Mouse (Mus musculus) adrenal gland (tissue): ENCODE measurements around the gene Tmem89.

Experiments
- intact Hi-C: fragments of 180-260 bp; cut with DNase I; formaldehyde crosslinking; loops from one replicate; pipeline ENCODE4 v1.15.1; 2025
- long read RNA-seq, 2 experiments: library from polyadenylated mRNA; unstranded; transcript quantifications; one replicate each; pipeline ENCODE4 v2.0.0; 2020; ENCODE audit warnings: borderline replicate concordance in 1 of 2; ENCODE audit not compliant: insufficient replicate concordance in 1 of 2

The Tmem89 gene
- long read RNA-seq, experiment 1 = 0 reads
- long read RNA-seq, experiment 2 = 0 reads

DNA sequence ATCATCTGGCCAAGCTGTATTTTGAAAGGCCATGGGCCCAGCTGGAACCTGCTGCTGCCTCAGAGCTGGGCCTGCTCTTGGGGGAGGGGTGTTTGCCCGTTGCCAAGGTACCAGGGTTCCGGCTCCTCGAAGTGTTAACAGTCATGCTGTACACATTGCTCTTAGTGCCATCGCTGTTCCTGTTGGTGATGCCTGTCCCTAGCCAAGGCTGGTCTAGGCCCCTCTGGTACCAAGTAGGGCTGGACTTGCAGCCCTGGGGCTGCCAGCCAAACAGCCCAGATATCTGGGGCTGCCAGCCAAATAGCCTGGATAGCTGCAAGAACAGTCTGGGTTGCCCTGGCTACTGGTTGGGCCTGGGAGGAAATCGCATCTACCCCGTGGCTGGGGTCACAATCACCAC is at the start of gene Tmem89:
Tmem89 (plus strand) TSS at position 129 of the 400 bp plus-strand sequence.
- intact Hi-C loops = no loop called here

- intact Hi-C loops = no loop called here
Measured at GRCm38 (mm10) chr9:108912308-108912707, 2.1 kb upstream of the Tmem89 start.

GRCm38 (mm10) chr9:108913161-108913560 is 1.3 kb upstream of the Tmem89 start:
- intact Hi-C loops = no loop called here

DNA sequence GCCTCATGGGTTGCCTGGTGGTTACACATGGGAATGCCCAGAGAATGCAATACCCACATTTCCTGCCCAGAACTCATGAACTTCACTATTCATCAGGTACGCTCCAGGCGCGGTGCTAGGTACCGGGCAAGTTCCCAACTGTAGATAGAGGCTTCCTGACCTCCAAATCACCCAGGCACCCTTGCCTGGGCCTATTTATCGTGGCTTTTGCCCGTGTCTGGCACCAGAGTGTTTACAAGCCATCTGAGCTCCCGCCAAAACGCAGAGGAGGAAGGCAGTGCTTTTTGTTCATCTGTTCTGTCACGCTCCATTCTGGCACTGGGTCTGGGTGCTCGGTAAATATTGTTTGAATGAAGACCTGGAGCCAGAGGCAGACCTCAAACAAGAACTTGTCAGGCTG is 798 bp upstream of the Tmem89 start:
- intact Hi-C loops = no loop called here

- intact Hi-C loops = no loop called here
Measured at GRCm38 (mm10) chr9:108925897-108926296, 11.5 kb downstream of the Tmem89 start.

DNA sequence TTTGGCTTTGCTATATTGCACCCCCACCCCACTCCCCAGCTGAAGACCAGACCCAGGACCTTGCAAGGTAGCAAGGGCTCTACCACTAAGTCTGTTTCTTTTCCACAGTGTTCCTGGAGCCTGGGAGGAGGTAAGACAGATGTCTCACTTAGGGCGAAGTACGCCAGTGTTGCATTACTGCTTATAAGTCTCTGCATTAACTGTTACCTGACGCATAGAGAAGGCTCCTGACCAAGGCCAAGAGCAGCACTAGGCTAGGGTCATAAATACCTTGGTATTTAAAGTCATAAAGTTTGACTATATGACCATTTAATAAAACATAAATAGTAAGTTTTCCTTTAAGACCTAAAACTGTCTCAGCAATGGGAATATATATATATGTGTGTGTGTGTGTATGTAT is 14.0 kb downstream of the Tmem89 start:
- intact Hi-C loops = no loop called here

GRCm38 (mm10) chr9:108935991-108936390 is 21.6 kb downstream of the Tmem89 start:
- intact Hi-C loops = loop anchor here (5.0 kb wide), 1 partner anchor 121 kb away; the partner anchor contains the start of gene Trex1

DNA sequence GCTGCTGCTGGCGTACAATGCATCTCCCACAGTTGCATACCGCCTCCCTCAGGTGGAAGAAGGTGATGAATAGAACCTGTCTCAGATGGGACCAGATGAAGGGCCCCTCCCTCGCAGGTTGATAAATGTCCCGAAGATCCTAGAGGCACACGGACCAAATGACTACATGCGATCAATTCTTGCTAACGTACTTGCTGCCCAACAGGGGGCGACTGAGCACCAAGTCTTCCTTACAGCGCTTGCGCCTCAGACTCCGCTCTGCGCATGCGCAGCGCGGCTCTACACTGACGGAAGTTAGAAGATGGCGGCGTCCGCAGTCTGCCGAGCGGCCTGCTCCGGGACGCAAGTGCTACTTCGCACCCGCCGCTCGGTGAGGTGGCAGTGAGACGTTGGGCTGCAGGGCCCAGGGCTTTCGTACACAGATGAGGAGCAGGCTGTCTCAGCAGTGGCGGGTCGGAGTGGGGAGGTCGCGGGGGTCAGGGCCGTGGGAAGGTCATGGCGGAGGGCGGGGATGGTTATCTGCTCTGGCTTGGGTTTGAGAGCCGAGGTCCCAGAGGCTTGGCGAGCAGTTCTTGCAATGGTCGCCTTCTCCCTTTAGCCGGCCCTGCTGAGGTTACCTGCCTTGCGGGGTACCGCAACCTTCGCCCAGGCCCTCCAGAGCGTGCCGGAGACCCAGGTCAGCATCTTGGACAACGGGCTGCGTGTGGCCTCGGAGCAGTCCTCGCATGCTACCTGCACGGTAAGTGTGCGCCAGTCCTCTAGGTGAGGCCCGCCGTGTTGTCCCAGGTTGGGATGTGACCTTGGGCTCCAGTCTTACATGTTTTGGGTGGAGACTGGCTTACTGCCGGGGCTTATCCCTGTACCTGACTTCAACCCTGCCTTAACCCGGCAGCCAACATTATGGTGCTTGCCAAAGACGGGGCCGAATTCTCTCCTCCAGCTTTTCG is 22.3 kb downstream of the Tmem89 start, which contains the start of gene Uqcrc1:
Uqcrc1 (plus strand) TSS at position 216 of the 947 bp plus-strand sequence.
- intact Hi-C loops = loop anchor here (5.0 kb wide), 1 partner anchor 121 kb away; the partner anchor contains the start of gene Trex1

- intact Hi-C loops = no loop called here
Measured at GRCm38 (mm10) chr9:108945111-108945510, 30.7 kb downstream of the Tmem89 start.

DNA sequence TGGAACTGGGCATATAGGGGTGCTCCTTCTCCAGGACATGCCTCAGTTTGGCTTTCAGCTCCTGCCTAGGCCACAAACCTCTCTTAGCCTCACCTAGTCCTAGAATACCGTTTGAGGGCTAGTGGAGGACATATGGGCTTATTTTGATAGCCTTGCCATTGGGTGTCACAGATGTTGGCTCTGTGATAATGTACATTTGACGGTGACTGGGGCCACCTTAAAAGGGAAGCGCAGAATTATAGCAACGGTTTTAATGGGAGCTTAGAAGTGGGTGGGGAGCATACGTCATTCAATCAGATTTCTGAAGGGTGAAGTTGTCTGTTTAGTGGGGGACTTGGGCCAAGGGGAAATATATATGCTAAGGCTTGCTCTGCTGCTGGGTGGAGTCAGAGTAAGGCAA is 31.2 kb downstream of the Tmem89 start:
- intact Hi-C loops = no loop called here

- intact Hi-C loops = no loop called here
Measured at GRCm38 (mm10) chr9:108949231-108949966, 35.0 kb downstream of the Tmem89 start.

DNA sequence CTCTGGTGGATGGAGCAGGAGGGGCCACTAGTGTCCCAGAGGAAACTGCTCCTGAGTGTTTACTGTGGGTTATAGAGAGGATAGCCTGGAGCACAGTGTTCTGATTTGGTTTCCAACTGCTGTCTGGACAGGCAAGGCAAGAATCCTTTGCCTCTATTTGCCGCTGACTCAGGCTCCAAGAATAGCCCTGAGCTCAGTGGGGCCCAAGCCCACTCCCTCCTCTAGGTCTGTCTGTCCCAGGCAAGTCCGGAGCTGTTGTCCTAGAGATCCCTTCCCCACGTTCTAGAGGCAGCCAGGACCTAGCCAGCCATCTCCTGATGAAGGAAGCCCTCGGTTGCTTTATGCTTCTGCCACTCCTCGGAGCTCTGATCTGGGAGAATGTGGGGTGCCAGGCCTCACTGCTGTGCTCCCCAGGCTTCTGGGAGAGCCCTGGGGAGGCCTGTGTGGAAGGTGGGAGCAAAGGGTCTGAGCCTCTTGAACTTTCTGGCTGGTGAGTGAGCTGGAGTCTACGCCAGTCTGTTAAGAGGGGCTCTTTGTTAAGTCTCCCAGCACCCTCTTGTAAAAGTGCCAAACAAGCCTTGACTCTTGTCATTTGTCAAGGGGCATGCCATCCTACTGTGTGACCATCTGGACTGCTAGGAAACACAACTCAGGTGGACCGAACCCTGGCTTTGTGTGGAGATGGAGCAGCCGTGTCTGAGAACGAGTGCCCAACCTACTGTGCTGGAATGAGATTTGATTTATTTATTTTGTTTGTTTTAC is 35.7 kb downstream of the Tmem89 start:
- intact Hi-C loops = no loop called here

- intact Hi-C loops = no loop called here
Measured at GRCm38 (mm10) chr9:108953081-108953636, 38.7 kb downstream of the Tmem89 start, which contains the start of gene Col7a1. TSS of gene Col7a1 (plus strand) at chr9:108953586.

DNA sequence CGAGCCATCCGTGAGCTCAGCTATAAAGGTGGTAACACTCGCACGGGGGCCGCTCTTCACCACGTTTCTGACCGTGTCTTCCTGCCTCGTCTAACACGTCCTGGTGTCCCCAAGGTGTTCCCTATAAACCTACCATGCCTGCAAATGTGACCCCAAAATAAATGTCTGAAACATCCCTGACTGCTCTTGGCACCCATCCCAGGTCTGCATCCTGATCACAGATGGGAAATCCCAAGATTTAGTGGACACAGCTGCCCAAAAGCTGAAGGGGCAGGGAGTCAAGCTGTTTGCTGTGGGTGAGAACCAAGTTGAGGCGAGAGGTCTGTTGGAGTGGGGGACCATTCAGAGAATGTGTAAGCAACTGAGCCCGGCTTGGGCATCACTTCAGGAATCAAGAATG is 40.8 kb downstream of the Tmem89 start:
- intact Hi-C loops = no loop called here

DNA sequence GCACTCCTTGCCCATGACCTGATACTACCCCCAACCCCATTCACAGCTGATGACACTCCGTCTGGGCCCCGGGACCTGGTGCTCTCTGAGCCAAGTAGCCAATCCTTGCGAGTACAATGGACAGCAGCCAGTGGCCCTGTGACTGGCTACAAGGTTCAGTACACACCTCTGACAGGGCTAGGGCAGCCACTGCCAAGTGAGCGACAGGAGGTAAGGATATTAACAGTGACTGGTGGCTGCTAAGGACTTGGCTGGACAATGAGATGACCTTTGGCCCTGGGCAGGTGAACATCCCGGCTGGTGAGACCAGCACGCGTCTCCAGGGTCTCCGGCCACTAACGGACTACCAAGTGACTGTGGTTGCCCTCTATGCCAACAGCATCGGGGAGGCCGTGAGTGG is 41.4 kb downstream of the Tmem89 start:
- intact Hi-C loops = no loop called here

GRCm38 (mm10) chr9:108963577-108963976 is 49.2 kb downstream of the Tmem89 start:
- intact Hi-C loops = no loop called here

GRCm38 (mm10) chr9:108964338-108964737 is 49.9 kb downstream of the Tmem89 start:
- intact Hi-C loops = no loop called here
